Mouse (Mus musculus) ZHBTc4 (cell line): ENCODE measurements around the gene Npm1.

Experiments
- DNase-seq: peaks from one replicate; pipeline ENCODE4 v3.0.0-alpha.2; 2011; ENCODE audit warnings: low read depth, low spot score

Gene Npm1

DNA sequence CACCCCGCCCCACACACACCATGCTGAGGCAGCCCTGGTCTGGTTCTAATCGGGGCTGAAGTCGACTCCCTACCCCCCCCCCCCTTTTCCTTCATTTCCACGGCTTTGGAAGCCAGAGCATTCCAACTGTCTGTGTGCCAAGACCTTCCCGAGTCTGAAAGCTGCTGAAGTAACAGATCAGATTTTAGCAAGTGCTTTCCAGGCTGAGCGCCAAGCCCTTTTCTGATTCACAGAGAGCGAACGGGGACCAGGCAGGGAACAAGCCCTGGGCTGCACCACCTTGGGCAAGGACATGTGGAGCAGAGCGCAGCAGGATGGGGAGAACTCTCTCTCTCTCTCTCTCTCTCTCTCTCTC lies 16.9 kb downstream of the Npm1 start:
- no peak for DNase-seq

DNA sequence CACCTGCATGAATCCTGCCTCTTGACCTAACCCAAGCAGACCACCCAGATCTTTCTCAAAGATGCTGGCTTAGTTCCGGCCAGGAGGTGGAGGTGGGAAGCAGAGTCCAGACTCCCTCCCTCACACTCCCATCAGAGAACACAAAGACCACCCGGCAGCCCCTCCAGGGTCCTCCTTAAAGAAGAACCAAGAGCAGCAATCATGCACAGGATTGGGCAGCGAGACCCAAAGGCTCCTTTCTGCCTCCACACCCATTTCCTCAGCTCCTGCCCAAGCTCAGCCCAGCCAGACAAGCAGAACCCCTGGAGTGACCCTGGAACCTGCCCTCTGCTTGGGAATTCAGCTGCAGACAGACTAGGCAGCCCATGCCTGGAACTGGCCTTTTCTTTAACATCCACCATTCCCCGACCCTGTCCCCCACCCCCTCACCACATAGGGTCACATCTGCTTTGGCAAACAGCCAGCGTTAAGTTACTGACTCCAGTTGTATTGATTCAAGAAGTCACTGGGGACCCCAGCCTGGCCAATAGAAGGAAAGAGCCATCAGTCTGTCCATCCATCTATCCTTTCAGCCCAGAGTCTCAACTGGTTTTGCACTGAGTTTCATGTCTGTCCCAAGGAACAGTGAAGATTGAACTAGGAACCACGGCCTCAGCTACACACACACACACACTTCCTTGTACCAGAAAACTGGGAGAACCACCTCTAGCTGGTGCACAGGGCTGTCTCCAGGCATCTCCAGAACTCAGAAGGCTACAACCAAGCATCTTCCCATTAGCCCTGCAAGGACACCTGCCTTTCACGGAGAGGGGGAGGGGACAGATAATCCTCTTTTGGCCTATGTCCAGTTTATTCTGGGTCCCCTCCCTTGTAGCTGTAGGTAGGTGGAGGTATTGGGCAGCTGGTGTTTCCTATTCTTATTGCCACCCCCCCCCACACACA lies 17.5 kb downstream of the Npm1 start:
- DNase-seq = no peak

DNA sequence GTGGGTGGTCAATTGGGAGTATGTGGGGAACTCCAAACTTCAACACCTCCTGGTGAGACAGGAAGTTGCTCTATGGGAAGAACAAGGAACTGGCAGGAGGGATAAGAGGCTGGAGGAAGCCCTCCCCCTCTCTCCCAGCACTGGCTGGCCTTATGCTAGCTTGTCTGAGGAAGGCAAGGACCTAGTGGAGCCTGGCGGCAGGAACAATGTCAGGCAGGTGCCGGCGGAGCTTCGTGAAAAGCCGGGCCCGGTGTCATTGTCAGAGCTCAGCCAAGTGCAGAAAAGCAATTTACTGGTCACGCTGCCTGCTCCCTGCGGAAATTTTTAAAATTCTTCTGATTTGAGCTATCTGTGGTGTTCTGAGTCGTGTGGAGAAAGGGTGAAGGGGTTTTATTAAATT lies 19.1 kb downstream of the Npm1 start:
- DNase-seq = no peak

DNA sequence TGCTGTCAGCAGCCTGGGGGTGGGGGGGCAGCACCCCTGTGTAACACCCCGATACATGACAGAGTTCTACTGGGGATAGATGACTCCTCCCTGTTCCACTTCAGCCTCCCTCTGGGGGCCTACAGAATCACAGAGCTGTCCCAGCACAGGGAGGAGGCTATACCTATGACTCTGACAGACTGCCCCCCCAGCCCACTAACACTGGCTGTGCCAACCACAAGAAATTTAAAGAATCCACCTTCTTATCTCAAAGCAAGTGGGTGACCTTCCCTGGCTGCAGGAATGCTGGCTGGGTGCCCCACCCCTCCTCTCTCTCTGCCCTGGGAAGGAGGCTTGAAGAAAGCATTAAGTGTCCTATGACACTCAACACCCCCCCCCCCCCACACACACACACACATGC lies 20.2 kb downstream of the Npm1 start:
- DNase-seq = no peak

DNA sequence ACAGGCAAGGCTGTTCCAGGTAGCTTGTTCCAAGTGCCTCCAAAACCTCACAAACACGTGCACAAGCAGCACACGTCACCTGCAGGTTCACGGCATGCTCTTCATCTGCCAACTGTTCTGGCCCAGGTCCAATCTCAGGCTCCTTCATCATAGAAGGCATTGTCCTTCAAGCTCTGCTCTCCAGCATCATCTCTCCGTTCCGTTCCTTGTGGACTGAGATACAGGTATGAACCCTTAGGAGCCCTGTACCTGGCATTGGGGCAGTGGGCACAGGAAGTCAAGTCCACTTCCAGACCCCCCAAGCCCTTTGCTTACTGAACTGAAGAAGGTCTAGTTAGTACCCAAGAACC lies 22.9 kb downstream of the Npm1 start:
- DNase-seq = no peak

DNA sequence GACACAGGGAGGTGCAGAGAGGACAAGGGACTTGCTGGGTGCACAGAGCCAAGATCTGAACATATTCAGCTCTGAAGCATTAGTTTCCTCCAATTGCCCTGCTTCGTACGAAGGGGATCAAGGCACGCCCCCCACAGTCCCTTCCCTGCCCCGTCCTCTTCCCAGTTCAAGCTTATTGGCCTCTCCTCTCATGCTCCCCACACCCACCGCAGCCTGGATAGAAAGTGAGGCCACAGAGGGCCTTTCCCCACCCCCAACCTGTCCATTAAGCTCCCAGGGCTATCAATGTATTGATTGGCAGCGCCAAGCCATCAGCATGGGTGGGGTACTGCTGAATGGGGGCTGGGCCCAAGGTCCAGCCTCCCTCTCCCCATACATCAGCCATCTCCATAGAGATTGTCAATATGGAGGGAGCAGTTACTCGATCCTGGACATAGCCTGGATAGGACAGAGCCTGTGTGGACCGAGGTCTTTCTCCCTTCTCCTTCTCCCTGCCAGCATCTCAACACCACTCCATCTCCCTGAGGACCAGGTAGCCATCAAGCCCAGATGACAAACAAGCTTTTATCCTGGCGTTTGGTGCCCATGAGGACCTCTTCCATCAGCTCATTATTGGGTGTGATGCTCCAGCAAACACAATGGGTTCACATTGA lies 23.4 kb downstream of the Npm1 start:
- no peak for DNase-seq

DNA sequence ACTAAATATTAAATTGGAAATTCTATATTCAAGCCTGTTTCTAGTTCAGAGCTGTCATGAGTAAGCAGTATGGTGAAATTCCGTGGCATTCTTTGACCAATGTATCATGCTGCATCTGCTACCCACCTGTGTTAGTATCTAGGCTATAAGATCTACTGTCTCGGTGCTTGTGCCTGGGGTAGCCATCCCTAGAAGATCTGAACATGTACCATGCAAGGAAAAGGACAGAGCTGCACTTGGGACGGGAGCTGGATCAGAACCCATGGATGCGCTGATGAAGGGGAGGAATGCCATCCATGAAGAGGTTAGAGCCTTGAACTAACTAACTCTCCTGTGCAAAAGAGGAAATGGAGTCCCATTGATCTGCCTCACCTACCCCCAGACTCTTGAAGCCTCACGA lies 24.3 kb downstream of the Npm1 start:
- DNase-seq = no peak

DNA sequence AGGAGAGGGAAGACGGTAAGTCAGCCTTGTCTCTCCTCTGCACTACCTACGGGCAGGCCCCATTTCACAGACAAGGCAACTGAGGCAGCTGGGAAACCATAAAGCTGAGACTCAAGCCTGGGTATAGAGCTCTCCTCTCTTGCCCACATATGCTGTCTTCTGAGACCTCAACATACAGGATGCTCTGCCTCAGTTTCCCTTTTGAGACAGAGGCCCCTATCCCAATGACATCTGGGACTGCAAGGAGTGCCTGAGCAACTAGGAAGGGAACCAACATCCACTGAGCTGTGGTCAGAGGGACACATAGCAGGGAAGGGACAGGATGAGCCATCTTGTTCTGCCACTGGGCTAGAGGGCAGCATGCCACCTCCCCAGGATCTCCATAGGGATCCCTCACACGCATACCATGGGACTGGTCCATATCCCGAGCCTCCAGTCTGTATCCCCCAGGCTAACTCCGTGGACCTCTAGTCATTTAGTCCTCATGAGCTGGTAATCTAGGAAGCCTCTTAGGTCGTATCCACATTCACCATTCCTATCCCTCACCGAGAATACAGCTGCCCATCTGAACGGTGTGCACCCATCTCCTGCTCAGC lies 28.5 kb downstream of the Npm1 start:
- no peak for DNase-seq

DNA sequence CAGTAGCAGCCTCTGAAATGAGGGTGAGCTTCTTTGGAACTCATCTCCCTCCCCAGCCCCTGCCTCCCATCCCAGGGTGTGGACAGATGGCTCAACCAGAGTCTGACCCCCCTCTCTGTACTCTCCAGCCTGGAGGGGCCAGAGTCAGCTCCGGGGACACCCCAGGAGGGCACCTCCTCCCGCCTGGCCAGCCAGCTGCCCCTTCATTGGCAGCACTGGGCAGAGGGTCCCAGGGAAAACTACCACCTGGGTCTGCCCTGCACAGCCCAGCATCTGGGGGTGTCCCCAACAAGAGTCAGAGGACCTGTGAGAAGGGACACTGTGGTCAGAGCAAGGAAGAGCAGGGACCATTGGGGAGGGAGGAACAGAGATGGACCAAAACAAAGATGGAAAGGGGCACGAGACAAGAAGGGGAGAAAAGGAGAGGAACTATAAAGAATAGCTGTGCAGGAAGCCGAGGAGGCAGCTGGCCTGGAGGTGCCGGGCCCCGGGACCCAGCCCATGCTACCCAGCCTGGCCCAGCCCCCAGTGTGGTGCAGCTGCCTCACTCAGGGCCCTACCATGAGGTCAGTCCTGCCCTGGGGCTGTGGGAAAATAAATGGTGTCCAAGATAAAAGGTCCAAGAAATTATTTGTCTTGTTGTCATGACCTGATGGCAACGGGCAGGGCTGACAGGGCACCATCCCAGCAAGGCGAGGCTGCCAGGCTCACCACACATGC lies 30.2 kb downstream of the Npm1 start:
- no peak for DNase-seq

DNA sequence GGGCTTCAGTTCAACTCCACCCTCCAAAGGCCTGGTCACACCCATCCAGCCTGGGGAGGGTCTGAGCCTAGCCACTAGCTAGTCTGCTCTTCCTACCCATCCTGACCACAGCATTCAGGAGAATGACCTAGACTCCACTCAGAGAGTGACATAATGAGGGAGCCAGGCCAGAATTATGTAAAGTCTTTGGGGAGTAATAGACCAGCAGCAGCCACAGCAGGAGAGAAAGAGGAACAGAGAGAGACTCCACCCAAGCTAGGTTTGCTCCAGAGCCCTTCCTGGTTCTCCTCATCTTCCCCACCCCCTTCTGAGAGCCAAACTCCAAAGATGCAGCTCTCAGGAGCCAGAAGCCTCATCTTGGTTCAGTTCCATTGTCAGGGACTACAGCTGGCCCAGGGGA lies 35.9 kb downstream of the Npm1 start:
- DNase-seq = no peak

DNA sequence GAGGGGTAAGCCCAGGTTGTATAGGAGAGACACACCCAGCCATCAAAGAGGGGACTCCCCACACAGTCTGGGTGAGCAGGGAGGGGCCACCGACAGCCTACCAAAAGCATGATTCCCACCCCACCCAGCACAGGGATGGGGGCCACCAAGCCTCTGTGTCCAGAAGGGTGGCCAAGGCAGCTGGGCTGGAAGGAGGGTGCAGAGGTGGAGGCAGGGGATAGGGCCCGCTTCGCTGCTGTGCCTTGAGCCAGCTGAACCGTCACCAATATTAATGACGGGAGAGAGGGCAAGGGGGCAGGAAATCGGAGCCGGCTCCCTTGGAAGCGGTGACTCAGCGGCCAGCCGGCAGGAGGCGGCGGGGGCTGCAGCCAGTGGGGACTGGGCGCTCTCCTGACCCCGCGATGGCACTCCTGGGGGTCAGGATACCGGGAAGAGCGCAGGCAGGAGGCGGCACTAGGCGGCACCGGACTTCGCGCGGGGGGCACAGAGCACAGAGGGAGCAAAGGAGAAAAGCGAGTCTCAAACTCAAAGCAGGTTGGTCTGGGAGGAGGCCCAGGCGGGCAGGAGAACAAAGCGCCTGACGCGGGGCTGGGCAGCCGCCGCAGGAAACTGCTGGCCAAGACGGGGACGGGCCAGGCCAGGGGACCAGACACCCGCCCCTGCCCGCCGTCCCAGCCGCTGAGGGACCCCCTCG lies 40.3 kb downstream of the Npm1 start:
- no peak for DNase-seq

DNA sequence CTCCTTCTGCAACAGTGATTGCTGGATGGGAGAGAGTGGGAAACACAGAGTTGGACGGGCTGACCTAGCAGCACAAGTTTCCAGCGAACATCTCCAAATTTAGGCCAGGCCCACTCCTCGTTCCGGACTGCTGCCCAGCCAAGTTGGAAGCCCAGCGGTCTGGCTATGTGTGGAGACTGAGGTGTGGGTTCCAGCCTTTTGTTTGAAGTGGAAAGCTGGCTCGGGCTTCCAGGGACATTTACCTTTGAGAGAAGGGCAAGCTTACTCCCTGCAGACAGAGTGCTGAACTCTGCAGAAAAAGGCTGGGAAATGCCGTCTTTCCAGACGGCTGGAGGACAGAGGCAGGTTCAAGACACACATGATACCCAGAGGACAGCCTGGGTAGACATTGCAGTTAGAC lies 43.5 kb downstream of the Npm1 start:
- no peak for DNase-seq

DNA sequence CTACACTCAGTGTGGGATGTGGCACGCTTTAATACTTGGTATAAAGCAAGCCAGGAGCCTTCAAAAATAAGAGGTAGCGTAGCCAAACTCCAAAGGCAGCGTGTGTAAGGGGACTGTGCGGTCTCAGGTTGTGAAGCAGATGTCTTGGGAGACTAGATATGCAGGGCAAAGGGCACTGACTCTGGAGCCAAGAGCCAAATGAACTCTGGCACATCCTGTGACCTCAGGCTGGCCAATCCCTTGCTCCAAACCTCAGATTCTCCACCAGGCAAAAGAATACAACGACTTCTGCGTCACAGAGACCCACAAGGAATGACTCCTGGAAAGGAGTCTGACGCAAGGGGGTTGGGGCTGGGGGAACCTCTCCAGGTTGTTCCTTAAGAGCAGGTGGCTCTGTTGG lies 43.9 kb downstream of the Npm1 start:
- no peak for DNase-seq

DNA sequence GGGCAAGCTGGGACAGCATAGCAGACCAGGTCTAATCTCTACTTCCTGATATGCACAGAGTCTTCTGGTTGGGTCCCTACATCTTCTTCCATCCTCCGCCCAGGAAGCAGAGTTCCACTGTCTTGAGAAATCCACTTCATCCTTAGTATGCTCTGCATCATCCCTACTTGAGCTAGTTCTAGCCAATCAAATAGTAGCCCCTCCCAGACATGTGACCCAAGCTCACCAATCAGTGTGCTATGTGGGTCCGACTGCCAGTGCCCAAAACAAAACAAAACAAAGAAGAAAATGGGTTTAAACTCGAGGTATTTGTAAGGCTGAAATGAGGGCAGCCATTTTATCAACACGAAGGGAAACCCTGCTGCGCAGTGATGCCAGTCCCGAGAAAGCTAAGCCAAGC lies 44.5 kb downstream of the Npm1 start:
- peak; percentile 46 for DNase-seq

DNA sequence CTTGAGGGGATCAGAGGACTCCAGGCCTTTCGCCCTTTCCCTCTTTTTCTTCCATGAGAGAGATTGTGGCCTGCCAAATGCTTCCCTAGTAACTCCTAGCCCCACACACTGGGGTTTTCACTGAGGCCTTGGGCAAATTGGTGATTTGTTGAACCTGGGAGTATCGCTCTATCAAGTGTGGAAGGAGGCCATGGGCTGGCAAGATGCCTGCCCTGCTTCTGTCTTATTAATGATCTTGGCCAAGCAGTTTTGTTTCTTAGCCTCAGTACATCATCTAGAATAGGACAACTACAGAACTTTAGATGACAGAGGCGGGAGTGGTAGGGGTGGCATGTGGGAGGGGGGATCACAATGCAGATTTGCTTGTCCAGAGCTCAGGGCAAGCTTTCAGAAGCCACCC lies 47.2 kb downstream of the Npm1 start:
- no peak for DNase-seq

DNA sequence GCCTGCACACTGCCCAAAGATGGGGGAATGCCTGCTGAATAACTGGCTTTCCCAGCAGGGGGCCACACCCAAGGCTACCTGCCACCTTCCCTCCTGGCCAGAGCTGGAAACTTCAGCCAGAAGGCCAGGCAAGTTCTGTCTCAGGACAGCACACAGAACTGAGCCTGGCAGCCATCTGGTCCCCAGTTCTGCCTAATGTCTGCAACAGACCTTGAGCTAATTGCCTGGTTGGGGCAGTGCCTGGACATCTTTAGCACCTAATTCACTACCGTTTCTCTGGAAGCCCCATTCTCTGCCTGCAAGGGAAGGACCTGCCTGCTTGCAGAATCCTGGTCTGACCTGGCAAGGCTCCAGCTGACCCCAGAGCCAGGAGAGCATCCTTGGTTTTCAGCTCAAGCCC lies 50.6 kb downstream of the Npm1 start:
- DNase-seq = no peak

DNA sequence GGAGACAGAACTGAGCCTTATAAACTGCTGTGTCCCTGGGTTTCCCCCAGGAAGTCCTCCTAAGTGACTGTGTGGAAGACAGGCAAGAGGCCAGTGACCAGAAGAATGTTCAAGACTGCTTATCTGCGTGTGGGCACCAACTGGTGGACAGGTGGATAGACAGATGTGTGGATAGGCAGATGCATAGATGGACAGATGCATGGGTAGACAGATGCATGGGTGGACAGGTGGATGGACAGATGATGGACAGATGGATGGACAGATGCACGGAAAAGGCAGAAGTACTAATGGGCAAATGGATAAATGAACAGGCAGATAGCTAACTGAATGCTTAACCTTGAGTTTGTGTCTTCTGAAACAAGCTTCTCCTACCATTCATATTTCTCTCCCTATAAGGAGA lies 52.9 kb downstream of the Npm1 start:
- DNase-seq = no peak

DNA sequence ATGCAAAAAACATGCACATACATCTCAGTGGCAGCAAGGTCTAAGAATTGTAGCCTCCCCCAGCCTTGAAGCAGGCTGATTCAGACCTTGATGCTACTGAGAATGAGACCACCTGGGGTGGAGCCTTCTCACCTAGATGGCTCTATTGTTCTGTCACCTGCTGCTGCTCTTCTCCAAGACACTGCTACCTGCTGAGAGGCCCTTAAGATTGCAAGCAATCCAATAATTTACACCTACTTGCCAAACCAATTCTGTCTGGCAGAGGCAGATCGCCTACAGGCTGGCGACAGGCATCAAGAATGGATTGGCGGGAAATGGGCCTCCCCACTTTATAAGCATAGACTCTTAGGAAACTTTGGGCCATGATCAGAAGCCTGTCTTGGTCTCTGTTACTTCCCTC lies 55.5 kb downstream of the Npm1 start:
- DNase-seq = peak; percentile 57

DNA sequence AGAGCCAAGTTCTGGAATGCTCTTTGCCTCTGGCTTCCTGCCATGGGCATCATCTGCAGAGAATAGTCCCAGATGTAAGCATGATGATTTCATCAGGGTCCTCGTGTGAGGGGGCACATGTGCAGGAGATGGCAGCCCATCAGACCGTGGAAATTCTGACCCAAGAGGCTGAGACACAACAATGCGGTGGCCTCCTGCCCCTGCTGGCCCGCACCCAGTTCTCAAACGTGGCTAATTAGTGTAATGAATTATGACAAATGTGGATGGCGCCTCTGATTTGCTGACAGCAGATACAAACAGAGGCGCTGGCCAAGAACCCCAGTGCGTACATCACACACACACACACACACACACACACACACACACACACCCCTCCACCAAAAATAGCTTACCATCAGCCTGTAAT lies 58.1 kb downstream of the Npm1 start:
- no peak for DNase-seq

DNA sequence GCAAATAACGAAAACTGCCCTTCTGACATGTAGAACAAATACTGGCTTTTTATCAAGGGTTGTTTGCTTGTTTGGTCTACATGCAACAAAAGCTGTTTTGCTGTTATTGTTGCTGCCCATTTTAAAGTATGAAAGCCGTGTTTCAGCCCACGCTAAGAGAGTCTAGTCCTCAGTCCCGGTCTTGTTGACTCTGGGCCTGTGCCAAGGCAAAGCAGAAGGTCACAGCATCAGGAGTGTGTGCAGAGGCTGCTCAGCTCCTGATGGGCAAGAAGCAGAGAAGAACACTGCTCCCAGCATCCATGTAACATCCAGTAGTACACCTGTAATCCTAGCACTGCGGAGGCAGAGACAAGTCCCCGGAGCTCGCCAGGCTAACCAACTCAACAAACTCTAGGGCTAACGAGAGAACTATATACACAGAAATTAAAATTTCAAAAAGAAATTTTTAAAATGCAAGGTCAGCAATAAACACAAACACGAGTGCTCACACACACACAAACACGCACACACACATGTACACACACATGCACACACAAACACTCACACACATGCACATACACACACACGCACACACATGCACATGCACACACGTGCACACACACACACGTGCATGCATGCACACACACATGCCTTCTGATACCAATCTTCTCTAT lies 59.6 kb downstream of the Npm1 start:
- DNase-seq = no peak
